Mouse (Mus musculus) liver, embryonic 16.5 days (tissue): Measurements from ENCODE around the gene Pdzd7. TPM values are rescaled to one million over a fixed set of nuclear protein-coding genes. Genes with fewer than 3 reads are reported as not detected.

Experiments
- ATAC-seq: fragments of 200-750 bp; cut with Nextera tagmentation; 2 replicates; pipeline ENCODE4 v1.8.0; 2017; ENCODE audit warnings: low read depth, mild to moderate bottlenecking, moderate number of reproducible peaks, moderate library complexity
- H3K27ac ChIP-seq: fragments of 300-500 bp; sonication (generic); 2 replicates; pipeline ENCODE4 v1.5.1; 2014; ENCODE audit warnings: mild to moderate bottlenecking, low read length
- H3K27me3 ChIP-seq: fragments of 300-500 bp; sonication (generic); 2 replicates; pipeline ENCODE4 v1.6.1; 2014; ENCODE audit warnings: low read depth, low read length, mixed read lengths; ENCODE audit not compliant: control insufficient read depth, insufficient read depth
- H3K36me3 ChIP-seq: fragments of 300-500 bp; sonication (generic); 2 replicates; pipeline ENCODE4 v1.6.1; 2014; ENCODE audit warnings: mild to moderate bottlenecking; ENCODE audit not compliant: control insufficient read depth, insufficient read depth
- H3K4me1 ChIP-seq: fragments of 300-500 bp; sonication (generic); 2 replicates; pipeline ENCODE4 v1.6.1; 2014; ENCODE audit warnings: low read depth, low read length, mixed read lengths; ENCODE audit not compliant: control insufficient read depth
- H3K4me2 ChIP-seq: fragments of 300-500 bp; sonication (generic); 2 replicates; pipeline ENCODE4 v1.6.1; 2014; ENCODE audit warnings: low read depth, low read length, mixed read lengths
- H3K4me3 ChIP-seq: fragments of 300-500 bp; sonication (generic); 2 replicates; pipeline ENCODE4 v1.5.1; 2014; ENCODE audit warnings: low read depth, mild to moderate bottlenecking, low read length
- H3K9ac ChIP-seq: fragments of 300-500 bp; sonication (generic); 2 replicates; pipeline ENCODE4 v1.6.1; 2014; ENCODE audit warnings: low read depth, low read length
- H3K9me3 ChIP-seq: fragments of 300-500 bp; sonication (generic); replicated peaks from 2 replicates; pipeline ENCODE4 v1.6.1; 2016; ENCODE audit warnings: low read length; ENCODE audit not compliant: control insufficient read depth
- WGBS: fragments of 180-500 bp; shearing (Covaris S2); extraction: QIAGEN DNeasy Blood & Tissue Kit; methylation state at CpG from one replicate; pipeline ENCODE4 v1.1.7; 2014; ENCODE audit not compliant: insufficient replicate concordance; 5-methylcytosine and 5-hydroxymethylcytosine counted together
- polyA plus RNA-seq: library from polyadenylated mRNA; unstranded; fragments of >200 nt; fragmentation: Nextera tagmentation; extraction: Ambion mirVana; gene quantifications from 2 replicates; pipeline ENCODE4 v1.2.1, GENCODE M21; 2015

The Pdzd7 gene
- polyA plus RNA-seq, 1 experiment from 2014 or later: not detected

DNA sequence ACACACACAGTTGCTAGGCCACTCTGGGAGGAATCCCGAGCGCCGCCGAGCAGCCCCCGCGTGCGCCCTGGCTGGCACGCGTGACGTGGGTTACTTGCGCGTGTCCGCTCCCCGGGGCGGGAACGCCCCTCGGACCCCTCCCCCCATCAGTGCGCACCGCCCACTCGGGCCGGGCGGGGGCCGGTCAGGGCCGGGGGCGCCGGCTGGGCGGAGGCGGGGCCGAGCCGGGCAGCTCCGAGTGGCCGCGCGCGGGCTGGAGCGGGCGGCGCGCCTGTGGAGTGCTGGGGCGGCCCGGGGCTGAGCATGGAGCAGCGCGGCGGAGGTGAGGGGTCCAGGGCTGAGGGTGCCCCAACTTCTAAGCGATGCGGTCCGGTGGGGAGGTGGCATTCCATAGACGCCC is 27.6 kb downstream of the Pdzd7 start:
- Histone ChIP-seq H3K4me2 (peak overlapping the region; percentile 89), H3K36me3 (no peaks in the 10 kb centered on the region), H3K9ac (peak overlapping the region; percentile 55), H3K27ac (peak overlapping the region; percentile 58; the same call in 1 of the 2 replicates), H3K9me3 (no peaks in the 10 kb centered on the region), H3K27me3 (no peaks in the 10 kb centered on the region; the same call in none of the 2 replicates), H3K4me1 (peaks cover 24% of the 10 kb centered on the region), H3K4me3 (peak overlapping the region; percentile 61)
- ATAC-seq: peak; percentile 51
- WGBS: 0% methylated on average over 40 of the region's 48 CpGs

DNA sequence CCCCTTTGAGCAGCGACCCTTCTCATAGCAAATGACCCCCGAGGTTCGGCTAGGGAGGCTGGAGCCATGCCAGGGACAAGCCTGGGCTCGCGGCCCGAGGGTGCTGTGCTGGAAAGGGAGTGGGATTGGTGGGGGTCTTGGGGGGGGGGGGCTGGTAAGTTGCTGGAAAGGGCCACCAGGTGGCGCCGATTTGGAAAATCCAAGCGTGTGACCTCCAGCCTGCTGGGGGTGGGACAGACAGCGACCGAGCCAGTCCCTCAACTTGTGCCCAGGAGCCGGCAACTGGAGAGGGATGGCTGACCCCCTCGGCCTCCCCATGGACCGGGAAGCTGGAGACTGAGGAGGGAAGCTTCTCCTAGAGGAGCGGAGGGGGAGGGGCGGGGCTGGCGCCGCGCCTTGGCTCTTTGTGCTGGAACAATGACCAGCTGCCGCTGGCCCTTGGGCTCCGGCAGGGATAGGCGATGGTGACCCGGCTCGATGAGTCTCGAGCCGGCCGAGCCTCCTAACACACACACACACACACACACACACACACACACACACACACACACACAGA is 28.2 kb downstream of the Pdzd7 start:
- peak overlapping the region; percentile 61 for H3K4me3 ChIP-seq
- H3K4me2 ChIP-seq: peak overlapping the region; percentile 89
- ATAC-seq: peak; percentile 12; the same call in 1 of the 2 replicates
- H3K27me3 ChIP-seq: no peaks in the 10 kb centered on the region; the same call in none of the 2 replicates
- H3K4me1 ChIP-seq: peaks cover 24% of the 10 kb centered on the region
- H3K9me3 ChIP-seq: no peaks in the 10 kb centered on the region
- WGBS: 1% methylated on average over 22 of the region's 27 CpGs
- H3K36me3 ChIP-seq: no peaks in the 10 kb centered on the region
- H3K9ac ChIP-seq: peak overlapping the region; percentile 52
- peak overlapping the region; percentile 53 for H3K27ac ChIP-seq

- no peaks in the 10 kb centered on the region; the same call in none of the 2 replicates for H3K27me3 ChIP-seq
- peaks cover 24% of the 10 kb centered on the region for H3K4me1 ChIP-seq
- peak overlapping the region; percentile 89 for H3K4me2 ChIP-seq
- peak overlapping the region; percentile 49 for H3K27ac ChIP-seq
- WGBS: 2% methylated on average over 16 of the region's 18 CpGs
- H3K4me3 ChIP-seq: peak overlapping the region; percentile 61
- H3K9me3 ChIP-seq: no peaks in the 10 kb centered on the region
- peaks cover 2% of the 10 kb centered on the region; the same call in 1 of the 2 replicates for H3K36me3 ChIP-seq
- ATAC-seq: no peak
- peak overlapping the region; percentile 21; the same call in 1 of the 2 replicates for H3K9ac ChIP-seq
Observed at GRCm38 (mm10) chr19:45016341-45017215, 28.9 kb downstream of the Pdzd7 start.

DNA sequence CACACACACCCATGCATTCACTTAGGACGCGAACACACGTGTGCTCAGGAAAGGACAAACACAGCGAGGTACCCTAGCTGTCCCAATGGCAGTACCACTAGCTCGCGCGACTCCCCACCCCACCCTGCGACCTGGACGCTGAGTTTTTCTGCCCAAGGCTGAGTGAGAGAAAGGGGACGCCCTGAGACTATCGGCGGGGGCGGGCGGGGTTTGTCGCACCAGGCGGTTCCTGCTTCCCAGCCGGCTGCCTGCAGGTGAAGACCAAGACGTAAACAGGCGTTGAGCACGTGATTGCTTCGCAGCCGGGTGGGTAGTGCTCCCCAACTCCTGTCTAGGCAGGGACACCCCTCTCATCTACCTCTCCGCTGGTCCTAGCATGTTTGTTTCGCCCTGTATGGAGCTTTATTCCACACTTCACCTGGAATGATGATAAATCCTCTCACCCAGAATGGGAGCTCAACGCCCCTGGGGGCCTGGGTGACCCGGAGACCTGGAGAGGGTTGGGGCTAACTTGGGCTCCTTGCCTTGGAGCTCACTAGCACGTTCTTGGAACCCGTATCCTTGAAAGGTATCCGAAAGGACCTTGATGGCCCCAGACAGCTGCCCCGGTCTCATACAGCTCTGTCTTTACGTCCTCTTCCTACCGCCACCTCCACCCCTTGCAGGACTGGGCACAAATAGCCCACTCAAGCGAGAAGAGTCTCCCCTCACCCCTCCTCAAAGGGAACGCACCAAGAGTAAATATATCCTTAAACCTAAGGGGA is 29.8 kb downstream of the Pdzd7 start:
- H3K36me3 ChIP-seq: peaks cover 9% of the 10 kb centered on the region
- peak overlapping the region; percentile 61 for H3K4me3 ChIP-seq
- H3K27ac ChIP-seq: peak overlapping the region; percentile 37
- H3K27me3 ChIP-seq: no peaks in the 10 kb centered on the region; the same call in none of the 2 replicates
- under 1% methylated on average over 34 of the region's 34 CpGs for WGBS
- H3K9ac ChIP-seq: peak overlapping the region; percentile 21
- peaks cover 24% of the 10 kb centered on the region for H3K4me1 ChIP-seq
- H3K9me3 ChIP-seq: no peaks in the 10 kb centered on the region
- H3K4me2 ChIP-seq: peak overlapping the region; percentile 89
- ATAC-seq: peak; percentile 12; the same call in 1 of the 2 replicates

DNA sequence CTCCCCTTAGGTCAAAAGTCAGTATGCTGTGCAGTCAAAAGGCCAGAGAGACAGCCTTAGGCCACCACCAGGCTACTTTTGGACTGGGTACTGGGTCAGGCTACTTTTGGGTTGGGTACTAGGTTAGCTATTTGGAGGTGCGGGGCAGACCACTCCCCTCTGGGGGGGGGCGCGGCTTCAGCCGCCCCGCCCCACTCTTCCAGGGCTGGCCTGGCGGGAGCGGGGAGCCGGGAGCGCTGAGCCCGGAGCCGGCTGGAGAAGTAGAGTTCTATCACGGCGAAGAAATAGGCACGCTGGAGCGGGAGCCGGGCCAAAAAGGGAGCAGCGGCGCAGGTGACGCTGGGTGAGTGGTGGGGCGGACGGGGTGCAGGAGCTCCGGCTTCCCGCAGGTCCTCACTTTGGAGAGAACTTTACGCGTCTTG is 30.5 kb downstream of the Pdzd7 start:
- Histone ChIP-seq H3K27ac (peak overlapping the region; percentile 70), H3K4me3 (peak overlapping the region; percentile 61), H3K4me1 (peaks cover 24% of the 10 kb centered on the region), H3K36me3 (peaks cover 14% of the 10 kb centered on the region), H3K4me2 (peak overlapping the region; percentile 89), H3K9ac (peak overlapping the region; percentile 19), H3K9me3 (no peaks in the 10 kb centered on the region), H3K27me3 (no peaks in the 10 kb centered on the region; the same call in none of the 2 replicates)
- 0% methylated on average over 25 of the region's 25 CpGs for WGBS
- peak; percentile 49 for ATAC-seq

- H3K9ac ChIP-seq: peak within 1 kb of the TSS; percentile 19
- ATAC-seq: peak; percentile 37
- H3K4me1 ChIP-seq: peaks cover 24% of the 10 kb centered on the region
- no peaks in the 10 kb centered on the region for H3K9me3 ChIP-seq
- 5% methylated on average over 10 of the region's 10 CpGs for WGBS
- H3K4me2 ChIP-seq: peak within 1 kb of the TSS; percentile 89
- peak within 1 kb of the TSS; percentile 70 for H3K27ac ChIP-seq
- peaks cover 15% of the 10 kb centered on the region for H3K36me3 ChIP-seq
- H3K27me3 ChIP-seq: no peaks in the 10 kb centered on the region; the same call in none of the 2 replicates
- peak within 1 kb of the TSS; percentile 61 for H3K4me3 ChIP-seq
Observed at GRCm38 (mm10) chr19:45014335-45014971, 31.1 kb downstream of the Pdzd7 start, which contains the start of gene Lzts2. Lzts2 (plus strand) TSS chr19:45014414.

- Histone ChIP-seq H3K36me3 (peaks cover 15% of the 10 kb centered on the region), H3K9me3 (no peaks in the 10 kb centered on the region), H3K27me3 (no peaks in the 10 kb centered on the region; the same call in none of the 2 replicates), H3K9ac (no peak overlapping the region), H3K4me3 (no peak overlapping the region), H3K27ac (no peak overlapping the region), H3K4me1 (peaks cover 26% of the 10 kb centered on the region), H3K4me2 (0 out of 2 replicates have a peak overlapping the region, but pooled peaks have one; percentile 4)
- 40% methylated on average over 6 of the region's 6 CpGs for WGBS
- no peak for ATAC-seq
Observed at GRCm38 (mm10) chr19:45013581-45014225, 31.8 kb downstream of the Pdzd7 start.

DNA sequence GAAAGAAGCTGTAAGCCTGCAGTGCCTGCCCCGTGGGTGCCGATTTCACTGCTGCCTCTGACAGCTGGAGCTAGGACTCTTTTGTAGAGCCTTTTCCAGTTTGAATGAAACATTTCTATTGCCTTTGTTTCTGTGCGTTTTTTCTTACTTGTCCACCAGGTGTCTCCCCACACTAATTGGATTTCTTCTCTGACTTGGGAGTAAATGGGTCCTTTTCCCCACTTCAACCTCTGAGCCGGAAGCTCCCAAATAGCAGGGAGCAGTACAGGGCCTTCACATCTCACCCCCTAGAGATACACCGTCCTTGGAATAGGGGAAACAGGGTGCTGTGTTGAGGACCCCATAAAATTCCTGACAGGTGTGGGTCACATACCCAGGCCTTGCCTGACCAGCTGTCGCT is 32.9 kb downstream of the Pdzd7 start:
- no peak for ATAC-seq
- Histone ChIP-seq H3K27ac (no peak overlapping the region), H3K27me3 (no peaks in the 10 kb centered on the region; the same call in none of the 2 replicates), H3K9ac (no peak overlapping the region), H3K9me3 (no peaks in the 10 kb centered on the region), H3K4me2 (no peak overlapping the region), H3K4me3 (no peak overlapping the region), H3K36me3 (peaks cover 15% of the 10 kb centered on the region), H3K4me1 (peaks cover 28% of the 10 kb centered on the region)
- WGBS: 46% methylated on average over 6 of the region's 6 CpGs
